Mouse (Mus musculus) liver, embryonic 16.5 days (tissue): ENCODE measurements at regions not wholly inside any gene's neighbourhood (a gene's known extent, or its start where the extent isn't known, plus 50 kb on each side); places are given as distances from the start of the nearest gene placed in this dataset.

Experiments
- ATAC-seq: fragments of 200-750 bp; cut with Nextera tagmentation; 2 replicates; pipeline ENCODE4 v1.8.0; 2017; ENCODE audit warnings: low read depth, mild to moderate bottlenecking, moderate number of reproducible peaks, moderate library complexity
- H3K27ac ChIP-seq: fragments of 300-500 bp; sonication (generic); 2 replicates; pipeline ENCODE4 v1.5.1; 2014; ENCODE audit warnings: mild to moderate bottlenecking, low read length
- H3K27me3 ChIP-seq: fragments of 300-500 bp; sonication (generic); 2 replicates; pipeline ENCODE4 v1.6.1; 2014; ENCODE audit warnings: low read depth, low read length, mixed read lengths; ENCODE audit not compliant: control insufficient read depth, insufficient read depth
- H3K36me3 ChIP-seq: fragments of 300-500 bp; sonication (generic); 2 replicates; pipeline ENCODE4 v1.6.1; 2014; ENCODE audit warnings: mild to moderate bottlenecking; ENCODE audit not compliant: control insufficient read depth, insufficient read depth
- H3K4me1 ChIP-seq: fragments of 300-500 bp; sonication (generic); 2 replicates; pipeline ENCODE4 v1.6.1; 2014; ENCODE audit warnings: low read depth, low read length, mixed read lengths; ENCODE audit not compliant: control insufficient read depth
- H3K4me2 ChIP-seq: fragments of 300-500 bp; sonication (generic); 2 replicates; pipeline ENCODE4 v1.6.1; 2014; ENCODE audit warnings: low read depth, low read length, mixed read lengths
- H3K4me3 ChIP-seq: fragments of 300-500 bp; sonication (generic); 2 replicates; pipeline ENCODE4 v1.5.1; 2014; ENCODE audit warnings: low read depth, mild to moderate bottlenecking, low read length
- H3K9ac ChIP-seq: fragments of 300-500 bp; sonication (generic); 2 replicates; pipeline ENCODE4 v1.6.1; 2014; ENCODE audit warnings: low read depth, low read length
- H3K9me3 ChIP-seq: fragments of 300-500 bp; sonication (generic); replicated peaks from 2 replicates; pipeline ENCODE4 v1.6.1; 2016; ENCODE audit warnings: low read length; ENCODE audit not compliant: control insufficient read depth
- WGBS: fragments of 180-500 bp; shearing (Covaris S2); extraction: QIAGEN DNeasy Blood & Tissue Kit; methylation state at CpG from one replicate; pipeline ENCODE4 v1.1.7; 2014; ENCODE audit not compliant: insufficient replicate concordance; 5-methylcytosine and 5-hydroxymethylcytosine counted together

- Histone ChIP-seq H3K4me2 (no peak overlapping the region), H3K9ac (no peak overlapping the region), H3K27ac (no peak overlapping the region), H3K36me3 (no peaks in the 10 kb centered on the region), H3K9me3 (no peaks in the 10 kb centered on the region), H3K27me3 (no peaks in the 10 kb centered on the region), H3K4me1 (no peaks in the 10 kb centered on the region), H3K4me3 (no peak overlapping the region)
- ATAC-seq = no peak
- 58% methylated on average over 5 of the region's 5 CpGs for WGBS
Observed at GRCm38 (mm10) chr4:124542696-124543095, 67.9 kb downstream of the 3100002H09Rik start.

DNA sequence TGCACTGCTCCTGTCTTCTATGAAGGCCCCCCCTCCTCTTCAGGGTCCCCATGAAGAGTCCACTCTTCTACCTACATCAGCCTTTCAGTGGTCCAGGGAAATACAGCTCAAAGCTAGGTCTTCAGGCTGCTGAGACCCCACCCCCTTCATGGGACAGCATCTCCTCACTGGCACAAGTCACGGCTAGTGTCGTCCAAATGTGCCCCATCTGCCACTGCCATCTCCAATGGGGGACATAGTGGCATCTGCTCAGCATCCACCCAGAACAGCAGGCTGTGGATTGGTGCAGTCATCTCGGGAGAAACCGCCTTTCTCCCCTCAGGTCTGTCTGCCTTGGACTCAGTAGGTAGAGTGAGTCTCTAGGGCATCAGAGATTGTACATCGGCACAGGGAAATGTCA lies 72.1 kb downstream of the 3100002H09Rik start:
- Histone ChIP-seq H3K9ac (no peak overlapping the region), H3K9me3 (no peaks in the 10 kb centered on the region), H3K27me3 (no peaks in the 10 kb centered on the region), H3K4me2 (no peak overlapping the region), H3K27ac (no peak overlapping the region), H3K36me3 (no peaks in the 10 kb centered on the region), H3K4me1 (no peaks in the 10 kb centered on the region), H3K4me3 (no peak overlapping the region)
- ATAC-seq = no peak
- 50% methylated on average over 5 of the region's 5 CpGs for WGBS

- 59% methylated on average over 5 of the region's 5 CpGs for WGBS
- H3K9ac ChIP-seq = no peak overlapping the region
- no peak overlapping the region for H3K27ac ChIP-seq
- H3K4me2 ChIP-seq = no peak overlapping the region
- H3K36me3 ChIP-seq = no peaks in the 10 kb centered on the region
- no peaks in the 10 kb centered on the region for H3K4me1 ChIP-seq
- H3K27me3 ChIP-seq = no peaks in the 10 kb centered on the region
- no peak overlapping the region for H3K4me3 ChIP-seq
- no peak for ATAC-seq
- no peaks in the 10 kb centered on the region for H3K9me3 ChIP-seq
Observed at GRCm38 (mm10) chr4:124537681-124538080, 72.9 kb downstream of the 3100002H09Rik start.

- no peak overlapping the region for H3K4me3 ChIP-seq
- H3K27ac ChIP-seq = no peak overlapping the region
- no peaks in the 10 kb centered on the region for H3K9me3 ChIP-seq
- ATAC-seq = no peak
- WGBS = 62% methylated on average over 6 of the region's 6 CpGs
- no peak overlapping the region for H3K4me2 ChIP-seq
- no peak overlapping the region for H3K9ac ChIP-seq
- no peaks in the 10 kb centered on the region for H3K36me3 ChIP-seq
- no peaks in the 10 kb centered on the region for H3K4me1 ChIP-seq
- H3K27me3 ChIP-seq = no peaks in the 10 kb centered on the region
Observed at GRCm38 (mm10) chr4:124533614-124534013, 77.0 kb downstream of the 3100002H09Rik start.

DNA sequence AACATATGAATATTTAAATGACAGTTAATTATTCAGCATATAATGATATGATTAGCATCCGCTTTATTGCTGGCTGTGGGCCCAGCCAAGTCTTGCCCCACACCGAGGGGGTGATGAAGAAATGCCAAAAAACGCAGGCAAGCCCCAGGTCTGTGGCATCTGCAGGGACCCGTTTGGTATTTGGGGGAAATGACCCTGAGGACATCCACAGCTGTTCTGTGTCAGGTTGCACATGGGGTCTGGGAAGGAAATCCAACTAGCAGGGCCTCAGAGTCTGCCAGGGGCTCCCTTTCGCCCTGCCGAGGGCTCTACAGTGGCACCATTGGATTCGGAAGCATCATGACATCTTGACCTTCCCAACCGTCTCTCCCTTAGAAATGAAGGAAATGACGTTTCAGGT lies 80.0 kb downstream of the 3100002H09Rik start:
- H3K27me3 ChIP-seq = no peaks in the 10 kb centered on the region
- H3K36me3 ChIP-seq = no peaks in the 10 kb centered on the region
- H3K4me2 ChIP-seq = no peak overlapping the region
- no peak overlapping the region for H3K9ac ChIP-seq
- no peak overlapping the region for H3K27ac ChIP-seq
- H3K4me3 ChIP-seq = no peak overlapping the region
- H3K4me1 ChIP-seq = no peaks in the 10 kb centered on the region
- no peaks in the 10 kb centered on the region for H3K9me3 ChIP-seq
- no peak for ATAC-seq
- WGBS = 75% methylated on average over 9 of the region's 9 CpGs

GRCm38 (mm10) chr4:124526822-124527221 lies 83.8 kb downstream of the 3100002H09Rik start:
- Histone ChIP-seq H3K9me3 (no peaks in the 10 kb centered on the region), H3K27me3 (no peaks in the 10 kb centered on the region), H3K4me3 (no peak overlapping the region), H3K36me3 (no peaks in the 10 kb centered on the region), H3K4me1 (no peaks in the 10 kb centered on the region), H3K9ac (no peak overlapping the region), H3K27ac (no peak overlapping the region), H3K4me2 (no peak overlapping the region)
- no peak for ATAC-seq
- 62% methylated on average over 10 of the region's 10 CpGs for WGBS

GRCm38 (mm10) chr4:124526362-124526761 lies 84.2 kb downstream of the 3100002H09Rik start:
- H3K27ac ChIP-seq = no peak overlapping the region
- no peak overlapping the region for H3K4me3 ChIP-seq
- H3K9ac ChIP-seq = no peak overlapping the region
- H3K36me3 ChIP-seq = no peaks in the 10 kb centered on the region
- no peaks in the 10 kb centered on the region for H3K4me1 ChIP-seq
- ATAC-seq = no peak
- no peak overlapping the region for H3K4me2 ChIP-seq
- WGBS = 65% methylated on average over 9 of the region's 9 CpGs
- H3K27me3 ChIP-seq = no peaks in the 10 kb centered on the region
- H3K9me3 ChIP-seq = no peaks in the 10 kb centered on the region

- H3K4me2 ChIP-seq = no peak overlapping the region
- WGBS = 71% methylated on average over 9 of the region's 9 CpGs
- no peaks in the 10 kb centered on the region for H3K27me3 ChIP-seq
- ATAC-seq = no peak
- no peaks in the 10 kb centered on the region for H3K36me3 ChIP-seq
- H3K9ac ChIP-seq = no peak overlapping the region
- H3K9me3 ChIP-seq = no peaks in the 10 kb centered on the region
- H3K27ac ChIP-seq = no peak overlapping the region
- H3K4me1 ChIP-seq = no peaks in the 10 kb centered on the region
- H3K4me3 ChIP-seq = no peak overlapping the region
Observed at GRCm38 (mm10) chr4:124520309-124520708, 90.3 kb downstream of the 3100002H09Rik start.

GRCm38 (mm10) chr4:124511761-124512160 lies 98.8 kb downstream of the 3100002H09Rik start:
- ATAC-seq = no peak
- H3K4me2 ChIP-seq = no peak overlapping the region
- no peaks in the 10 kb centered on the region for H3K9me3 ChIP-seq
- no peak overlapping the region for H3K27ac ChIP-seq
- no peaks in the 10 kb centered on the region; the same call in 1 of the 2 replicates for H3K27me3 ChIP-seq
- 64% methylated on average over 16 of the region's 16 CpGs for WGBS
- H3K4me1 ChIP-seq = no peaks in the 10 kb centered on the region
- no peak overlapping the region for H3K9ac ChIP-seq
- no peaks in the 10 kb centered on the region for H3K36me3 ChIP-seq
- H3K4me3 ChIP-seq = no peak overlapping the region

DNA sequence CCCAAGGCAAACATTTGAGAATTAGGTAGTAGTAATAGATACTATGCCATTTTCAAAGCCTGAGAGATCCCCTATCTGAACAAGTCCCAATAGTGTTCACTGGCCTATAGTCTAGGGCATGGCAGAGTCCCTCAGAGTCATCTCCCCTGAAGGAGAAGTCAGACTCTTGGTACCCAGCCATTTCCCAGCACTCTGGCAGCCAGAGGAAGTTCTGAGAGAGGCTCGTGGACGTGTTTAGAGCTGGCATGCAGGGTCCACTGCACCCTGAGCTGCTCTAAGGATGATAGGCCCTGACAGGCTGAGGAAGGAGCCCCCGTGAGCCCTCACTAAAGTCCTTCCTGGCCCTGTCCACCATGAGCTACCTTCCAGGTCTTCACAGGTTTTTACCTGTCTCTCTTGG lies 99.8 kb downstream of the 3100002H09Rik start:
- 32% methylated on average over 3 of the region's 3 CpGs for WGBS
- Histone ChIP-seq H3K27me3 (no peaks in the 10 kb centered on the region; the same call in 1 of the 2 replicates), H3K4me3 (no peak overlapping the region), H3K9me3 (no peaks in the 10 kb centered on the region), H3K9ac (no peak overlapping the region), H3K36me3 (no peaks in the 10 kb centered on the region), H3K4me1 (no peaks in the 10 kb centered on the region), H3K4me2 (no peak overlapping the region), H3K27ac (no peak overlapping the region)
- ATAC-seq = no peak
